Mouse (Mus musculus) regulatory T cell (primary cell): ENCODE results near the gene Alppl2.

Source experiments
- in situ Hi-C: fragments of 300-600 bp; cut with MboI, MseI; formaldehyde crosslinking; loops from one replicate; pipeline ENCODE4 v1.15.1; 2025; ENCODE audit warnings: high pct_unique_total_duplicates

Alppl2 gene

GRCm38 (mm10) chr1:87050700-87051099, 39.0 kb downstream of the Alppl2 start:
- in situ Hi-C loops, result no loop called here

GRCm38 (mm10) chr1:87050072-87050471, 39.7 kb downstream of the Alppl2 start:
- in situ Hi-C loops, result no loop called here

GRCm38 (mm10) chr1:87041814-87042438, 47.8 kb downstream of the Alppl2 start:
- in situ Hi-C loops, result loop anchor here (5.0 kb wide), 1 partner anchor 395 kb away; no protein-coding TSS in a partner anchor

- in situ Hi-C loops, result loop anchor here (5.0 kb wide), 1 partner anchor 394 kb away; no protein-coding TSS in a partner anchor
These were observed 48.6 kb downstream of the Alppl2 start for GRCm38 (mm10) chr1:87041119-87041518.

- in situ Hi-C loops, result loop anchor here (10.0 kb wide), 1 partner anchor 564 kb away; no protein-coding TSS in a partner anchor
These were observed 51.2 kb downstream of the Alppl2 start for GRCm38 (mm10) chr1:87038477-87039070.
